Mouse (Mus musculus) testis, adult 10 weeks (tissue): ENCODE data around the gene Fpr-rs3. TPM values are rescaled to one million over a fixed set of nuclear protein-coding genes. Genes with fewer than 3 reads are reported as not detected.

Experiments
- polyA plus RNA-seq: library from polyadenylated mRNA; stranded (reverse); fragments of 350-450 nt; fragmentation: Illumina TruSeq; extraction: RNeasy Lipid Tissue Mini Kit (QIAGEN cat#74804); gene quantifications from one replicate; pipeline ENCODE4 v1.2.3, GENCODE M21; 2014; ENCODE audit warnings: low read depth, low replicate concordance

Gene Fpr-rs3
- not detected for polyA plus RNA-seq

GRCm38 (mm10) chr17:20624777-20625176 is at the start of gene Fpr-rs3:
TSS of gene Fpr-rs3 (minus strand) at chr17:20624877.

GRCm38 (mm10) chr17:20596323-20596722 is 28.4 kb downstream of the Fpr-rs3 start, which contains the start of gene Vmn2r110:
TSS of gene Vmn2r110 (minus strand) at chr17:20596423.

Other genes with a start within 250 kb of the Fpr-rs3 start
- gene Vmn1r224, start 210.7 kb downstream of the Fpr-rs3 start, polyA plus RNA-seq, result 2.2 TPM
- gene Vmn2r108, start 143.5 kb downstream of the Fpr-rs3 start, polyA plus RNA-seq, result not detected
- gene Vmn1r225, start 126.7 kb downstream of the Fpr-rs3 start, polyA plus RNA-seq, result not detected
- not detected for gene Vmn2r109, start 60.1 kb downstream of the Fpr-rs3 start, polyA plus RNA-seq
- gene Vmn2r110, start 28.5 kb downstream of the Fpr-rs3 start, polyA plus RNA-seq, result 0.01 TPM
- gene Vmn1r226, start 58.0 kb upstream of the Fpr-rs3 start, polyA plus RNA-seq, result 2.1 TPM
- not detected for gene Vmn1r227, start 105.0 kb upstream of the Fpr-rs3 start, polyA plus RNA-seq
- gene Vmn1r228, start 161.3 kb upstream of the Fpr-rs3 start, polyA plus RNA-seq, result not detected
- gene Vmn1r229, start 186.7 kb upstream of the Fpr-rs3 start, polyA plus RNA-seq, result not detected
- not detected for gene Vmn1r230, start 215.6 kb upstream of the Fpr-rs3 start, polyA plus RNA-seq